Mouse (Mus musculus) WW6 (cell line): ENCODE results near the gene Hist1h4a.
"Not testable (repeated sequence)": the region's sequence is repeated elsewhere in the genome, so short reads cannot be mapped to it uniquely, and the experiment has no call there.

Source experiments
- DNase-seq: peaks from one replicate; pipeline ENCODE4 v3.0.0-alpha.2; 2013; ENCODE audit warnings: low read depth, low spot score

The Hist1h4a gene

GRCm38 (mm10) chr13:23743215-23743614 is 17.8 kb downstream of the Hist1h4a start:
- no peak for DNase-seq

- DNase-seq: no peak
Measured at GRCm38 (mm10) chr13:23742007-23742406, 19.0 kb downstream of the Hist1h4a start.

- DNase-seq: no peak
Measured at GRCm38 (mm10) chr13:23740910-23741309, 20.1 kb downstream of the Hist1h4a start.

- no peak for DNase-seq
Measured at GRCm38 (mm10) chr13:23740256-23740840, 20.7 kb downstream of the Hist1h4a start.

GRCm38 (mm10) chr13:23739922-23740252 is 21.1 kb downstream of the Hist1h4a start:
- DNase-seq: no peak

- DNase-seq: no peak
Measured at GRCm38 (mm10) chr13:23739069-23739921, 21.7 kb downstream of the Hist1h4a start.

- no peak for DNase-seq
Measured at GRCm38 (mm10) chr13:23738677-23739068, 22.4 kb downstream of the Hist1h4a start, which contains the start of gene Hist1h1c. Gene Hist1h1c (plus strand): TSS chr13:23738808.

- DNase-seq: no peak
Measured at GRCm38 (mm10) chr13:23738041-23738440, 23.0 kb downstream of the Hist1h4a start.

GRCm38 (mm10) chr13:23737091-23737490 is 23.9 kb downstream of the Hist1h4a start:
- no peak for DNase-seq

- DNase-seq: no peak
Measured at GRCm38 (mm10) chr13:23732156-23732804, 28.8 kb downstream of the Hist1h4a start.

GRCm38 (mm10) chr13:23730479-23730878 is 30.6 kb downstream of the Hist1h4a start:
- DNase-seq: no peak

- DNase-seq: no peak
Measured at GRCm38 (mm10) chr13:23729706-23730105, 31.3 kb downstream of the Hist1h4a start.

GRCm38 (mm10) chr13:23729192-23729525 is 31.9 kb downstream of the Hist1h4a start:
- no peak for DNase-seq

GRCm38 (mm10) chr13:23728472-23729191 is 32.4 kb downstream of the Hist1h4a start:
- no peak for DNase-seq

- DNase-seq: no peak
Measured at GRCm38 (mm10) chr13:23725213-23725612, 35.8 kb downstream of the Hist1h4a start.

GRCm38 (mm10) chr13:23724239-23724638 is 36.8 kb downstream of the Hist1h4a start:
- no peak for DNase-seq

GRCm38 (mm10) chr13:23717593-23718245 is 43.3 kb downstream of the Hist1h4a start:
- not testable (repeated sequence) for DNase-seq

GRCm38 (mm10) chr13:23717176-23717575 is 43.9 kb downstream of the Hist1h4a start:
- no peak for DNase-seq

GRCm38 (mm10) chr13:23716261-23717042 is 44.6 kb downstream of the Hist1h4a start:
- DNase-seq: no peak
